Mouse (Mus musculus) brain, embryonic 14.5 days (tissue): ENCODE results near the gene Irf9. TPM values are rescaled to one million over a fixed set of nuclear protein-coding genes. Genes with fewer than 3 reads are reported as not detected.

Source experiments
- DNase-seq: peaks from one replicate; pipeline ENCODE4 v3.0.0-alpha.2; 2011; ENCODE audit warnings: low read depth
- CTCF ChIP-seq: fragments of 200-500 bp; IDR thresholded peaks from 2 replicates; pipeline ENCODE4 v1.5.1; 2012; ENCODE audit warnings: inconsistent platforms, mild to moderate bottlenecking, moderate library complexity, borderline replicate concordance; ENCODE audit not compliant: insufficient read depth, insufficient read length; ENCODE audit errors: extremely low read depth
- POLR2A ChIP-seq: fragments of 200-500 bp; IDR thresholded peaks from 2 replicates; pipeline ENCODE4 v1.6.1; 2012; ENCODE audit warnings: mild to moderate bottlenecking, inconsistent platforms, borderline replicate concordance; ENCODE audit not compliant: poor library complexity, insufficient read depth, insufficient read length, severe bottlenecking; ENCODE audit errors: extremely low read depth
- polyA plus RNA-seq: library from polyadenylated mRNA; depleted of rRNA; stranded (reverse); fragments of >200 nt; gene quantifications from 2 replicates; pipeline ENCODE4 v1.2.3, GENCODE M21; 2012

The Irf9 gene
- polyA plus RNA-seq, 1 experiment, result 23.5 TPM

GRCm38 (mm10) chr14:55598521-55599390 is 4.6 kb upstream of the Irf9 start:
- no peak for TF ChIP-seq CTCF
- TF ChIP-seq POLR2A, result no peak
- DNase-seq, result no peak

- peak; percentile 87 for DNase-seq
- TF ChIP-seq CTCF (peak; percentile 90), POLR2A (no peak)
These were observed 534 bp downstream of the Irf9 start for GRCm38 (mm10) chr14:55603633-55604576.

GRCm38 (mm10) chr14:55604823-55605222 is 1.5 kb downstream of the Irf9 start:
- no peak for TF ChIP-seq POLR2A
- no peak for TF ChIP-seq CTCF
- no peak for DNase-seq

GRCm38 (mm10) chr14:55605743-55606459 is 2.5 kb downstream of the Irf9 start:
- TF ChIP-seq CTCF, result no peak
- TF ChIP-seq POLR2A, result no peak
- no peak for DNase-seq

GRCm38 (mm10) chr14:55608339-55608738 is 5.0 kb downstream of the Irf9 start:
- TF ChIP-seq CTCF (no peak), POLR2A (no peak)

GRCm38 (mm10) chr14:55613346-55613745 is 10.0 kb downstream of the Irf9 start:
- TF ChIP-seq CTCF (no peak), POLR2A (no peak)
- DNase-seq, result no peak

More at GRCm38 (mm10) chr14:55608339-55608738, 5.0 kb downstream of the Irf9 start:
- DNase-seq, result no peak

GRCm38 (mm10) chr14:55614565-55615178 is 11.3 kb downstream of the Irf9 start:
- no peak for TF ChIP-seq CTCF
- no peak for TF ChIP-seq POLR2A
- DNase-seq, result no peak

- no peak for DNase-seq
- TF ChIP-seq POLR2A (no peak), CTCF (no peak)
These were observed 12.5 kb downstream of the Irf9 start for GRCm38 (mm10) chr14:55615876-55616275.

- TF ChIP-seq POLR2A, result no peak
- TF ChIP-seq CTCF, result no peak
- DNase-seq, result no peak
These were observed 13.5 kb downstream of the Irf9 start for GRCm38 (mm10) chr14:55616844-55617243.

GRCm38 (mm10) chr14:55617822-55618221 is 14.5 kb downstream of the Irf9 start, which contains the start of gene Rec8:
Gene Rec8, plus strand, starts transcription at chr14:55618037.
- DNase-seq, result peak; percentile 82

GRCm38 (mm10) chr14:55618486-55619195 is 15.3 kb downstream of the Irf9 start:
- DNase-seq, result peak; percentile 25
- TF ChIP-seq CTCF (no peak), POLR2A (no peak)

More at GRCm38 (mm10) chr14:55617822-55618221, 14.5 kb downstream of the Irf9 start, which contains the start of gene Rec8:
- TF ChIP-seq POLR2A, result no peak
- TF ChIP-seq CTCF, result no peak
